Mouse (Mus musculus) liver, postnatal 0 days (tissue): ENCODE data around the gene Csf2rb.

Experiments
- CTCF ChIP-seq: sonication (generic); IDR thresholded peaks from 2 replicates; pipeline ENCODE4 v1.5.1; 2016; ENCODE audit warnings: antibody characterized with exemption, low read depth
- EP300 ChIP-seq: IDR thresholded peaks from 2 replicates; pipeline ENCODE4 v1.6.1; 2016; ENCODE audit warnings: antibody characterized with exemption, low read depth, mild to moderate bottlenecking

- TF ChIP-seq EP300 (no peak), CTCF (no peak)
These were observed 19.0 kb downstream of the Csf2rb start for GRCm38 (mm10) chr15:78344567-78344966.
